Mouse (Mus musculus): Measurements from ENCODE around the gene Kcnj4. TPM values are rescaled to one million over a fixed set of nuclear protein-coding genes. Genes with fewer than 3 reads are reported as not detected.
A peak's percentile ranks its signal among the peaks of the same experiment; 100 is the strongest.

Kcnj4 gene
- polyA plus RNA-seq, 1 experiment from 2014 or later: not detected

DNA sequence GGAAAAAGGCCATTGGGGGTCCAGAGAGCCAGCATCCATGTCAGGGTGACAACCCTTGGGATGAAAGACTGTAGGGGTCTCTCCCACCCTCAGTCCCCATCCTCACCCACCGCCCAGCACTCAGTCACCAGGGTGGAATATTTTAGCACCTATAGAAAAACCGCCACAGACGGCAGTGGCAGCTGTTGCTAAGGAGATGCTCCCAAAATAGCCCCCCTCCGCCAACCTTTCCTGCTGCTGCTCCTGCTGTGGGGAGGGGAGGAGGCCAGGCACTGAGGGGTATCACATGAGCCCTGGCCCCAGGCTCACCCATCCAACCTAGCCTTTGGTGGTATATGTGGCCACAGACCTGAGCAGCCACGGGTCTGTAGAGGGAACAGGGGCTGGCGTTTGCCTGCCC, 5.0 kb upstream of the Kcnj4 start:
- Histone ChIP-seq H3K36me3 (no peaks in the 10 kb centered on the region), H3K27ac (no peak overlapping the region), H3K4me1 (peaks cover 22% of the 10 kb centered on the region), H3K9me3 (no peaks in the 10 kb centered on the region), H3K27me3 (peaks cover 92% of the 10 kb centered on the region), H3K9ac (no peak overlapping the region), H3K4me3 (no peak overlapping the region), H3K4me2 (replicated peaks) (no peak overlapping the region)
- no peak for ATAC-seq (ENCODE audit: insufficient number of reproducible peaks, insufficient read depth, low FRiP score, low TSS enrichment)
- WGBS: 39% methylated on average over 6 of the region's 6 CpGs

DNA sequence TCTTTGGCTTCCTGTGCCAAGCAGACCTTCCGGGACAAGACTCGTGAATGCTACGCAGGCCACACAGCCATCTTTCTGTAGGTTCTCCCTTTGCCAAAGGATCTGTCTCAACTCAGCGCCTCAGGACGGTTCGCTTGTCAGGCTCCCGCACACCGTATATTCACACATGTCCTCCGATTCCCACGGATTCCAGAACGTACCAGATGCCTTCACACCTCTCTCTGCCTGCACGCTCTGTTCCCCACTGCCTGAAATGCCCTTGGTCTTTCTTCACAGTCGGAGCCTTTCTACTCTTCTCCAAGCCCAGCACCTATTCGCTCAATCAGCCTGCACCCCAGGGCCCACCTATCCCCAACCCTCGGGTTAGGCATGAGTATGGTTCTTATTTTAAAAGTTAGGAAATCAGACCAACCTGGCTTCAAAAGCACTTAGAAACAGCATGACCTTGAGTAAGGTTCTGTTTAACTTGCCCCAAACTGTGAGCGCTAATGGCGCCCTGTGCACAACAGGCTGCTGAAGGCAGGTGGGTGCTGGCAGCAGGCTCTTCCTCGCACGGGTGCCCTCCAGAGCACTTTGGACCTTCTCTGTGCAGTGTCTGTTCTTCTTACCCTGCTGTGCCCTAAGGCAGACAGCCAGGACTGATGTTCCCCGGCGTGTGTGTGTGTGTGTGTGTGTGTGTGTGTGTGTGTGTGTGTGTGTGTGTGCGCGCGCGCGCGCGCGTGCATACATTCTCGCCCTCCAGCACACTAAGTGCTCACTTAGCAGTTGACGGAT, 2.2 kb upstream of the Kcnj4 start:
- Histone ChIP-seq H3K4me2 (replicated peaks) (no peak overlapping the region), H3K4me3 (no peak overlapping the region), H3K9me3 (no peaks in the 10 kb centered on the region), H3K36me3 (no peaks in the 10 kb centered on the region), H3K4me1 (peaks cover 18% of the 10 kb centered on the region), H3K27ac (no peak overlapping the region), H3K9ac (no peak overlapping the region), H3K27me3 (peaks cover 96% of the 10 kb centered on the region)
- ATAC-seq (ENCODE audit: insufficient number of reproducible peaks, insufficient read depth, low FRiP score, low TSS enrichment): no peak
- 53% methylated on average over 30 of the region's 31 CpGs for WGBS

GRCm38 (mm10) chr15:79506460-79506859, 1.4 kb upstream of the Kcnj4 start:
- Histone ChIP-seq H3K4me3 (no peak overlapping the region), H3K4me2 (replicated peaks) (no peak overlapping the region)
- no peak for ATAC-seq (ENCODE audit: insufficient number of reproducible peaks, insufficient read depth, low FRiP score, low TSS enrichment)

DNA sequence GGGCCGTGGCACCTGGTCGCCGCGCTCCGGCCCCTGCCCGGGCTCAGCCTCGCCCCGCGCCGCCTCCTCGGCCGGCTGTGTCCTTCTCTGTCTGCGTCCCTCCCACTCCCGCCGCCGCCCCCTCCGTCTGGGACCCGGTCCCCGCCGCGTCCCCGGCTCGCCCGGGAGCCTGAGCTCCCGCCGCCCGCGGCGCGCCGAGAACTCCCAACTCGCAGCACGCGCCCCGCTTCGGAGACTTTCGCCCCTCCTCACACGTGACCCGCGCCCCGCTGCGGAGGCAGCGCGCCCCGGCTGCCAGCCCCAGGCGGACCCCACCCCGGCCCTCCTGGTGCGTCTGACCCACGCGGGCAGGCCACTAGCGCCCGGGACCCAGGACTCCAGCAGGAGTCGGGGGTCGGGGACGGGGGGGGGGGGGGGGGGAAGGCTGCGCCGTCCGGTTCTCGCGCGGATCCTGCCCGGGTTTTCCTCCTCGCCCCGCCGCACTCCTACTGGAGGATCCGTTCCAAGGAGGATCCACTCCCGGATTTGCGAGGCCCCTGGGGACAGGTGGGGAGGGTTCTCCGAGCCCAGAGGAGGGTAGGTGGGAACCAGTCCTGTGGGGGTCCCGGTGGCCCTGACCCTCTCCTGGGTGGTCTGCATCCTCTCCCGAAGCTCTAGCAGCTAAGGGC, 709 bp upstream of the Kcnj4 start:
- no peaks in the 10 kb centered on the region for H3K9me3 ChIP-seq
- under 1% methylated on average over 53 of the region's 71 CpGs for WGBS
- ATAC-seq (ENCODE audit: insufficient number of reproducible peaks, insufficient read depth, low FRiP score, low TSS enrichment): peak; percentile 43; the same call in 1 of the 2 replicates
- H3K4me2 ChIP-seq (replicated peaks): peak overlapping the region; percentile 99
- no peak overlapping the region for H3K27ac ChIP-seq
- H3K9ac ChIP-seq: peak overlapping the region; percentile 46
- H3K27me3 ChIP-seq: peaks cover 97% of the 10 kb centered on the region
- H3K4me3 ChIP-seq: peak overlapping the region; percentile 57
- H3K4me1 ChIP-seq: peaks cover 7% of the 10 kb centered on the region; the same call in 1 of the 2 replicates
- no peaks in the 10 kb centered on the region for H3K36me3 ChIP-seq

More at GRCm38 (mm10) chr15:79506460-79506859, 1.4 kb upstream of the Kcnj4 start:
- 32% methylated on average over 7 of the region's 7 CpGs for WGBS
- Histone ChIP-seq H3K9ac (no peak overlapping the region), H3K36me3 (no peaks in the 10 kb centered on the region), H3K27me3 (peaks cover 97% of the 10 kb centered on the region), H3K27ac (no peak overlapping the region), H3K4me1 (peaks cover 12% of the 10 kb centered on the region; the same call in 1 of the 2 replicates), H3K9me3 (no peaks in the 10 kb centered on the region)

GRCm38 (mm10) chr15:79503438-79503837, 1.6 kb downstream of the Kcnj4 start:
- no peaks in the 10 kb centered on the region for H3K9me3 ChIP-seq
- no peak for ATAC-seq (ENCODE audit: insufficient number of reproducible peaks, insufficient read depth, low FRiP score, low TSS enrichment)
- H3K36me3 ChIP-seq: no peaks in the 10 kb centered on the region
- no peak overlapping the region for H3K4me2 ChIP-seq (replicated peaks)
- peaks cover 7% of the 10 kb centered on the region; the same call in 1 of the 2 replicates for H3K4me1 ChIP-seq
- H3K9ac ChIP-seq: no peak overlapping the region
- H3K4me3 ChIP-seq: no peak overlapping the region
- 72% methylated on average over 5 of the region's 5 CpGs for WGBS
- no peak overlapping the region for H3K27ac ChIP-seq
- peaks cover 88% of the 10 kb centered on the region for H3K27me3 ChIP-seq

- Histone ChIP-seq H3K9ac (no peak overlapping the region), H3K4me2 (replicated peaks) (no peak overlapping the region), H3K9me3 (no peaks in the 10 kb centered on the region), H3K27ac (no peak overlapping the region), H3K36me3 (no peaks in the 10 kb centered on the region), H3K4me3 (no peak overlapping the region), H3K27me3 (peaks cover 82% of the 10 kb centered on the region), H3K4me1 (peaks cover 7% of the 10 kb centered on the region; the same call in 1 of the 2 replicates)
- 21% methylated on average over 17 of the region's 18 CpGs for WGBS
- ATAC-seq (ENCODE audit: insufficient number of reproducible peaks, insufficient read depth, low FRiP score, low TSS enrichment): no peak
Measured at GRCm38 (mm10) chr15:79502891-79503341, 2.1 kb downstream of the Kcnj4 start.

DNA sequence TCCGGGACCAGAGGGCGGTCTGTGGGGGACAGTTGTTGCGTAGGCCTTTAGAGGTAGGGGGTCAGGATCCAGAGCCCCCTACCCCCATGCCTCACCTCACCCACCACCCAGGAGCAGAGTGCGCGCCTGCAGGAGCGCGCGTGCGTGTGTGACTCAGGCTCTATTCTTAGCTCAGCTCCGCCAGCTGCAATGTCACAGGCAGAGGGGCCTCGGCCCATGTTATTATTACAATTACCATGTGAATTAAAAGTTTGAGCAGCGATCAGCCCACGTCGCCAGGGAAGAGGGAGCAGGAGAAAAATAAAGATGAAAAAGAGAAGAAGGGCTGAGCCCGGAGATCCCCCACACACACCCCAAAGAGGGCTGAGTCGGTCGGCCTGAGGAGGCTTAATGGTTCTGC, 4.9 kb downstream of the Kcnj4 start:
- H3K36me3 ChIP-seq: no peaks in the 10 kb centered on the region
- no peaks in the 10 kb centered on the region for H3K9me3 ChIP-seq
- H3K9ac ChIP-seq: no peak overlapping the region
- no peak overlapping the region for H3K4me2 ChIP-seq (replicated peaks)
- H3K27me3 ChIP-seq: peaks cover 58% of the 10 kb centered on the region
- H3K4me1 ChIP-seq: peaks cover 5% of the 10 kb centered on the region; the same call in 1 of the 2 replicates
- H3K27ac ChIP-seq: no peak overlapping the region
- 69% methylated on average over 17 of the region's 17 CpGs for WGBS
- ATAC-seq (ENCODE audit: insufficient number of reproducible peaks, insufficient read depth, low FRiP score, low TSS enrichment): no peak
- H3K4me3 ChIP-seq: no peak overlapping the region

DNA sequence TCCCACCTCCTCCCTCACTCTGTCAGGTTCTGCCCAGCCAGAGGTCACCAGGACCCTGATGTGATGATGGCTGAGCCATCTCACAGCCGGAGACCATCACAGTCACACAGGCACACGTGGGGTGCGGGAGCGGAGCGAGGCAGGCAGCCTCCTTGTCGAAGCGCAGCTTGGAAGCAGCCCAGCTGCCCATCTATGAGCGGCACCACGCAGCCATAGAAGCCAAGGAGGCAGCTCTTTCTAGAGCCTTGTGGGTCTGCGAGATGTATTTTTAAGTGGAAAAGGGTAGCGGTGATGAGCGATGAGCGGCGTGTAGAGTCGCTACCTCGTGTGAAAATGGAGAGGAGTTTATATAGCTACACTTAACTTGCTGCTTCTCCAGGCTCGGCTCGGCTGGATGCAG, 11.5 kb downstream of the Kcnj4 start:
- H3K27me3 ChIP-seq: peaks cover 36% of the 10 kb centered on the region; the same call in 1 of the 2 replicates
- WGBS: 54% methylated on average over 18 of the region's 18 CpGs
- no peaks in the 10 kb centered on the region for H3K9me3 ChIP-seq
- no peak overlapping the region for H3K9ac ChIP-seq
- H3K27ac ChIP-seq: no peak overlapping the region
- no peaks in the 10 kb centered on the region for H3K4me1 ChIP-seq
- no peak overlapping the region for H3K4me2 ChIP-seq (replicated peaks)
- H3K36me3 ChIP-seq: no peaks in the 10 kb centered on the region
- no peak for ATAC-seq (ENCODE audit: insufficient number of reproducible peaks, insufficient read depth, low FRiP score, low TSS enrichment)
- no peak overlapping the region for H3K4me3 ChIP-seq

DNA sequence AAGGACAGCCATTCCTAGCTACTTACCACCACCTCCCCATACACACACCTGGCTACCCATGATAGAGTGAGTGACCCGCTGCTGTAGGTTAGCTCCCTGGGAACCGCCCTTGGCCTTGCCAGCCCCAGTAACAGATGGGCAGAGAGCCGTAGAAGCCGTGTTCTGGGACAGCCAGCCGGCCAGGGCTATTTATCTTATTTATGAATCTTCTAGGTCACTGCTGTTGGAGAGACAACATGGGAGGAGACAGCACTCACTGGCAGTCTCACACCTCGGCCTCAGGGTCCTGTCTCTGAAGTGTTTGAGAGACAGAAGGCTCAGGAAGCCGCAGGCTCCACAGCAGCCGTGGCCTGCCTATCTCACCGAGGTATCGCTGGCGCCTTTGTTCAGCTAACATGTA, 15.6 kb downstream of the Kcnj4 start:
- Histone ChIP-seq H3K36me3 (no peaks in the 10 kb centered on the region), H3K27ac (no peak overlapping the region), H3K9me3 (no peaks in the 10 kb centered on the region), H3K27me3 (peaks cover 28% of the 10 kb centered on the region; the same call in 1 of the 2 replicates), H3K4me3 (no peak overlapping the region), H3K9ac (0 out of 2 replicates have a peak overlapping the region, but pooled peaks have one; percentile 1), H3K4me2 (replicated peaks) (no peak overlapping the region), H3K4me1 (no peaks in the 10 kb centered on the region)
- ATAC-seq (ENCODE audit: insufficient number of reproducible peaks, insufficient read depth, low FRiP score, low TSS enrichment): no peak
- WGBS: 79% methylated on average over 11 of the region's 11 CpGs

- H3K36me3 ChIP-seq: no peaks in the 10 kb centered on the region
- WGBS: 9% methylated on average over 15 of the region's 15 CpGs
- H3K27me3 ChIP-seq: peaks cover 31% of the 10 kb centered on the region
- H3K4me3 ChIP-seq: no peak overlapping the region
- H3K9ac ChIP-seq: no peak overlapping the region
- H3K27ac ChIP-seq: no peak overlapping the region
- H3K4me1 ChIP-seq: 0 out of 2 replicates have a peak, but pooled peaks cover 4% of the 10 kb centered on the region
- H3K4me2 ChIP-seq (replicated peaks): no peak overlapping the region
- no peak for ATAC-seq (ENCODE audit: insufficient number of reproducible peaks, insufficient read depth, low FRiP score, low TSS enrichment)
- no peaks in the 10 kb centered on the region for H3K9me3 ChIP-seq
Measured at GRCm38 (mm10) chr15:79481181-79481688, 23.8 kb downstream of the Kcnj4 start.

GRCm38 (mm10) chr15:79477227-79477626, 27.8 kb downstream of the Kcnj4 start:
- 59% methylated on average over 6 of the region's 6 CpGs for WGBS
- no peak for ATAC-seq (ENCODE audit: insufficient number of reproducible peaks, insufficient read depth, low FRiP score, low TSS enrichment)
- peaks cover 29% of the 10 kb centered on the region for H3K27me3 ChIP-seq
- 0 out of 2 replicates have a peak, but pooled peaks cover 4% of the 10 kb centered on the region for H3K4me1 ChIP-seq
- H3K4me3 ChIP-seq: no peak overlapping the region
- no peaks in the 10 kb centered on the region for H3K36me3 ChIP-seq
- H3K4me2 ChIP-seq (replicated peaks): no peak overlapping the region
- H3K27ac ChIP-seq: no peak overlapping the region
- H3K9me3 ChIP-seq: no peaks in the 10 kb centered on the region
- H3K9ac ChIP-seq: no peak overlapping the region

All from embryonic facial prominence, embryonic 12.5 days (tissue).